Mouse (Mus musculus): Measurements from ENCODE around the gene Txk.

GRCm38 (mm10) chr5:72763025-72763424, 10.4 kb upstream of the Txk start:
- no peak for TF ChIP-seq CTCF (conservative IDR thresholded peaks at IDR 0.05; ENCODE audit: low read length)
- no peak for TF ChIP-seq NANOG (IDR thresholded peaks at IDR 0.05; ENCODE audit: borderline replicate concordance, low read length)

Measured in E14TG2a.4 (cell line).